Mouse (Mus musculus): ENCODE data around the gene Aff1.

The Aff1 gene

DNA sequence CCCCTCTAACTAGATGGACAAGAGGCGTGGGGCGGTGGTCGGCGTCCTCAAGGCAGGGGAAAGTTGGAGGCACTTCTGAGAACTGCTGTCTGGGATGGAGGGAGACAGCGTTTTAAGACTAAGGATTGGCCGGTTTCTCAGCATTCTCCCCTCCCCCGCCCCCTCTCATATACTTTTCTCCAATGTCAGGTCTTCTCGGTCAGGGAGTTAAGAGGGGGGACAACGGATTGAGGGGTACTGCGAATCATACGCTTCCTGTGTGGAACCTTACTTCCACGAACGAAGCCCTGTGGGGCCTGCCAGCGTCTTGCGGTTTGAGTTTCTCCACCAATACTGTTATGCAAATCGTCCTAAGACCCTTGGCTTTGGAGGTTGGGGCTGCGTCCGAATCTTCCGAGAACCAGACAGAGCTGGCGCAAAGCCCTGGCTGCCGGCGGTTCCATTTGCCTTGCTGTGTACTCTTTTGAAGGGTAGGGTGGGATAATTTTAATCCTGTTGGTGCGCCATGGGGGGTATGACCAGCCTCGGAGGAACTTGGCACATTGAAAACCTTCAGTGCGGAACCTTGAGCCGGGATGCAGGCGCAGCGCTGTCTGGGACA, 967 bp downstream of the Aff1 start:
- DNase-seq (ENCODE audit: low read depth) = peak; percentile 67

DNA sequence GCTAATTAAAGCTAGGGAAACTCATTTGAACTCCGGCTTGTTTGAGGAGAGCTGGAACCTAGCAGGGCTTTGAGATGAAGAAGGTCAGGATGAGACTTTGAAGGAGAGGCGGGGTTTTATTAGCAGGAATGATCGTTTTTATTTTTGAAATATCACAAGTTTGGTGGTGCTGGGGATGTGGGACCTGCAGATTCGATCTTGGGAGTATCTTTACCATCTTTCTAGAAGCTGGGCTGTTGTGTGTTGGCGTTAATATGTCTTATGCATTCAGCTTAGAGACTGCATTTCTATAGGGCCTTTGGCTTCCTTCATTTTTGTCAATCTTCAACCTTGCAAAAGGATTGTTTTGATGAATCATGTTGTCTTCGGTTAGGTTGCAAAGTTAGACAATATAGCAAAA, 1.9 kb downstream of the Aff1 start:
- no peak for DNase-seq (ENCODE audit: low read depth)

DNA sequence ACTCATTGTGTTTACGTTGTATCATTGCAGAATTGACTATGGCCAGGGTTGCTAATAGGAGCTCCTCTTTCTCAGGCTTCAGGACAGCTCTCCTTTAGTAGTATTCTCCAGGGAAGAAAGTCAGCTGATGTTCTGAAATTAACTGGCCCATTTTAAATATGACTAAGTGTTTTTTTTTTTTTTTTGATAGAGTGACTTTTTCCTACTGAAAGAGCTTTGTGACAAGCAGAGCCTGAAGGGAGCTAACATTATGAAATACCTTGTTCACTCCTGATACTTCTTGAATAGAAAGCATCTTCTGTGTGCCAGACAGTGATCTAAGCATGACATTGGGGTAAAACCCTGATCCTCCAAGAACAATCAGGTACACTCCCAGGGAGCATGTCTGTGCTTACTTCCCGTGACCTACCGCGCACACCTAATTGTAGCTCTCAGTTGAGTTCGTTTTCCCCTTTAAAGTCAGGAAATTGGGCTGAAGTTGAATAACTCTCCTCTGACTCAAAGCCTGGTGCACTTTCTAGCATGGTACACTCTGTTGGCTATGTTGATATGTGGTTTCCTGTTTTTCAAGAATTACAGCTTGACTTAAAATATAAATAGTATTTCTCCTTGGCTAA, 5.8 kb downstream of the Aff1 start:
- peak; percentile 41 for DNase-seq (ENCODE audit: low read depth)

DNA sequence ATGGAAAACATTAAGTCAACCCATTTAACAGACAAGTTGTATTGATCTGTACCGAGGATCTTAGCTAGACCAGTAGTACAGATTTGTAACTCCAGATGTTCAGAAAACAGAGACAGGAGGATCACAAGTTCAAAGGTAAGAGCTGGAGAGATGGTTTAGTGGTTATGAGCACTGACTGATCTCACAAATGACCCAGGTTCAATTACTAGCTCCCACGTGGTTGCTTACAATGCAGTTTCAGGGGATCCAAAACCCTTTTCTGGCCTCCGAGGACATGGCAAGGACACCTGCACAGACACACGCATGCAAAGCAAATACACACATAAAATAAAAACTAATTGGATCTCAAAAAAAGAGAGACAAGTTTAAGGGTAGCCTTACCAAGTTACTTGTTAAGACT, 6.4 kb downstream of the Aff1 start:
- no peak for DNase-seq (ENCODE audit: low read depth)

DNA sequence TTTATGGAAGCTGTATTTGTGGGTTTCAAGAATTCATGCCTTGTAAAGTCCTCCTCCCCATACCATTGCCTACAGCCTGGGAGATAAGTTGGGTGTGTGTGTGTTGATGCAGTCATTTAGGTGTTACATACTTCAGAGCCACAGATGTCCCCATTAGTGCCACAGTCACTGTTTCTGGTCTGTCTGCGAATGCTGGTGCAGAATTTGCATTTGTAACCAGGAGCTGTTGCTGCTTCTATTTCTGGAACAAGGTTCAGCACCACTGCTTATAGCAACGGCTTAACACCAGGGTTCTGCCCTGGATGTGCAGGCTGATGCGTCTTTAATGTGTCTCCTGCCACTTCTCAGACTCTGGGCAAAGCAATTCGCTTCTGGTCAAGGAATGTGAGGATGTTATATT, 7.4 kb downstream of the Aff1 start:
- DNase-seq (ENCODE audit: low read depth) = no peak

DNA sequence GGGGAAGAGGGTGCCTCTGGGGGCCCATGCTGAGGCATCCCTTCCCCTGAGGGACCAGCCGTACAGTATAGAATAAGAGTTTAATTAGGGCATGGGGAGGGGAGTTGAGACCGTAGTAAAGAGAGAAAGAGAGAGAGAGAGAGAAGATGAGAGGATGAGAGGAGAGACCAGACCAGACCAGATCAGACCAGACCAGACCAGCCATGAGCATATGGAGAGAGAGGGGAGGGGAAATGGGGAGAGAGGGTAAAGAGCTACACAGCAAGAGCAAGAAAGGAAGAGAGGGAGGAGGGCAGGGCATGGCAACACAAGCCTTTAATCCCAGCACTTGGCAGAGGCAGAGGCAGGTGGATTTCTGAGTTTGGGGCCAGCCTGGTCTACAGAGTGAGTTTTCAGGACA, 8.5 kb downstream of the Aff1 start:
- no peak for DNase-seq (ENCODE audit: low read depth)

DNA sequence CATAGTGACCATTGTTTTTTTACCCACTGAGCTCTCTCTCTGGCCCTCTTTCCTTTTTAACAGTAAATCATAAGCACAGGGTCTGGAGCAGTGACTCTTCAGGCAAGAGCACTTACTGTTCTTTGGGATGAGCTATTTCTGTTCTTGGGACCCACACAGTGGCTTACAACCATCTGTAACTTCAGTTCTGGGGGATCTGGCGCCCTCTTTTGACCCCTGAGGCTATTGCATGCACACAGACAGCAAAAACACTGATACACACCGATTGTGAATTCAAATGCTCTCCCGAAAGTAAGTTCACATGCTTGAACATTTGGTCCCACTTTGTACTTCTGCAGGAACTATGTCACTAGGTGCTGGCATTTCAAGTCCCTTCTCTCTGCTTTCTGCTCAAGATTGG, 9.3 kb downstream of the Aff1 start:
- DNase-seq (ENCODE audit: low read depth) = no peak

DNA sequence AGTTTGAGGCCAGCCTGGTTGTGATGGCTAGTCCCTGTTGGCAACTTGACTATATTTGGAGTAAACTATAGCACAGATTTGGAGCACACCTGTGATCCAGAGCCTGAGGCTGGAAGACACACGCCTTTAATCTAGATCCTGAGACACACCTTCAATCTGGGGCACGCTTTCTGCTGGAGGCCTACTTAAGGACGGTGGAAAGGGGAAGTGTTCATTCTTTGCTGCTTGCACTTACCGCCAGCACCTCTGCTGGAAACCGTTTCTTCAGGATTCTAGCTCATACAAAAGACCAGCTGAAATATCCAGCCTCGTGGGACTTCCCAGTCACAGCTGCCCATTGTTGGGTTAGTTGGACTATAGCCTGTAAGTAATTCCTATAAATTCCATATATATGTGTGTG, 10.4 kb downstream of the Aff1 start:
- DNase-seq (ENCODE audit: low read depth) = no peak

DNA sequence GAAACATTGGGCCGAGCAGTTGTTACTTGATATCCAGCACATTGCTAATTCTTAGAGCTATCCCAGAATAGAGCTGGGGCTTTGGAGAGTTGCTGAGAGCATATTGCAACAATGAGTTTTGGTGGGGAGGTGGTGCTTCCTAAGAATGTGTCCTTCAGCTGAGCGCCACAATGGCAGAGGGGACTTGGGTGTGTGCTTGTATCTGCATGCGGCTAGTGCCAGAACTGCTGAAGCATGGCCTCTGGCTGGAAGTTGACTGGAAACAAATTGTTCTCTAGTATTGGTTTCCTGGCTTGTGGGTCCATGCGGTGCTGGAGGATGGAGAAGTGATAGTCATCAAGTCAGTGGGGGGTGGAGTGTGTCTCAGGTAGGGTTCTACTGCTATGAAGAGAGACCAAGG, 13.2 kb downstream of the Aff1 start:
- DNase-seq (ENCODE audit: low read depth) = no peak

DNA sequence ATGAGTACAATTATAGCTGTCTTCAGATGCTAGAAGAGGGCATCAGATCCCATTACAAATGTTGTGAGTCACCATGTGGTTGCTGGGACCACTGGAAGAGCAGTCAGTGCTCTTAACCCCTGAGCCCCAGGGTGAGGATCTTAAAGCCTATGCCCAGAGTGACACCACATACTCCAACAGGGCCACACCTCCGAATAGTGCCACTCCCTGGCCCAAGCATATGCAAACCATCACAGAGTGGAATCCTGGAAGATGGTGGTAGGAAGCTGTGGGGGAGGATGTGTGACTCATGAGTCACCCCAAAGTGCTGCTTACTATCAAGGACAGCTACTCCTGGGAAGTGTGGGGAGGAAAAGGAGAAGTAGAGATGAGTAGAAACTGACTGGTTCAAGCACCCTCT, 13.7 kb downstream of the Aff1 start:
- no peak for DNase-seq (ENCODE audit: low read depth)

DNA sequence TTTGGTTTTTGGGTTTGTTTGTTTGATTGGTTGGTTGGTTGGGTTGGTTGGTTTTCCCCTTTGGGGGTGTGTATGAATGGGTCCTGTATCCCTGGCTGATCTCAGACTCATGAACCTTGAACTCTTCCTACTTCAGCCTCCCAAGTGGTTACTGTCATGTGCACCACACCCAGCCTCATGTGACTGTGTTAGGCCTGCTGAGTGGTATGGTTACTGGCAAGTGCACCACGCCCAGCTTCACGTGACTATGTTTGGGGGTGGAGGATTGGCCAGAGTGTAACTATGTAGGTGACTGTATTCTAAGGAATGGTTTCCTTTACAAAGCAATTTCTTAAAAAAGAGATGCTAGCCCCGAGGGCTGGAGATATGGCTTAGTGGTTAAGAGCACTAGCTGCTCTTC, 16.9 kb downstream of the Aff1 start:
- no peak for DNase-seq (ENCODE audit: low read depth)

DNA sequence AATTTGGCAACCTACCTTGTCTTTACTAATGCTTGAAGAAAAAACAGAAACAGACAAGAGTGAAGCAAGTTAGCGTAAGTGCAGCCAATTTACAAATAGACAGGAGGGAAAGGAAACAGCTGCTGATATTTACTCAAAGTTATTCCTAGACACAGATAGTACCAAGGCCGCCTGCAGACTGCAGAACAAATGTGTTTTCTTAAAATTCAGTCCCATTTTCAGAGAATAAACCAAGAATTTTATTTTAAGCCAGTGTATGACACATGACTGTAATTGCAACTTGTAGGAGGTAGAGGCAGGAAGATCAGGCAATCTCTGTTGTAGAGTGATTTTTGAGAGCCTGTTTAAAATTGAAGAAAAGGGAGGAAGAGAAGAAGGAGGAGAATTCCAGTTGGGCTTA, 19.7 kb downstream of the Aff1 start:
- no peak for DNase-seq (ENCODE audit: low read depth)

DNA sequence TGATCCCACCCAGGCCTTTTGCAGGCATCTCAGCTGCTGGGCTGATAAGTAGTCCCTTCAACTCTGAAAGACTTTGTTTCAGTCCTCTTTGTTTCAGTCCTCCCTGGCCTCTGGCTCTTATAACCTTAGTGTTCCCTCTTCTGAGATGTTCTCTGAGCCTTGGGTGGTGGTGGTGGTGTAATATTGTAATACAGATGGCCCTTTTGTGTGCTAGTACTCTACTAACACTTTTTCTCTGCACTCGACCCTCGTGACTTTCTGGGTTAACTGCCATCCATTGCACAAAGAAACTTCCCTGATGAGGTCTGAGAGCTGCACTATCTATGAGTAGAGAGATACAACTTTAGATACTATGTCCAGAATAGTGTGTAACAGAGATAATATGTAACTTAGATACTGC, 21.2 kb downstream of the Aff1 start:
- no peak for DNase-seq (ENCODE audit: low read depth)

DNA sequence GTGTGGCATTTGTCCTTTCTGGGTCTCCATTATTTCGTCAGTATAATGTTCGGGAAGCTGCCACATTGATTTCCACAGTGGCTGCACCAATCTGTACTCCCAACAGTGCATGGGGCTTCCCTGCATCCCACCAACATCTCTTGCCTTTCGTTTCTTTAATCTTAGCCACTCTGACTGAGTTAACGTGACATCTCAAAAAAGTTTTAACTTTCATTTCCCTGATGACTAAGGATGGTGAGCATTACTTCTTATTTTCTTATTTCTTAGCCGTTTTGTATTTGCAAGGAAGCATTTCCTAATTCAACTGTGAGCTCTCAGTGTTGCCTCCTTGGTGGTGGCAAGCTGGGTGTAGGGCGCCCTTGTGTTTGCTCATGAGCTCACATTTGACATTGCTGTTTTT, 22.8 kb downstream of the Aff1 start:
- DNase-seq (ENCODE audit: low read depth) = no peak

DNA sequence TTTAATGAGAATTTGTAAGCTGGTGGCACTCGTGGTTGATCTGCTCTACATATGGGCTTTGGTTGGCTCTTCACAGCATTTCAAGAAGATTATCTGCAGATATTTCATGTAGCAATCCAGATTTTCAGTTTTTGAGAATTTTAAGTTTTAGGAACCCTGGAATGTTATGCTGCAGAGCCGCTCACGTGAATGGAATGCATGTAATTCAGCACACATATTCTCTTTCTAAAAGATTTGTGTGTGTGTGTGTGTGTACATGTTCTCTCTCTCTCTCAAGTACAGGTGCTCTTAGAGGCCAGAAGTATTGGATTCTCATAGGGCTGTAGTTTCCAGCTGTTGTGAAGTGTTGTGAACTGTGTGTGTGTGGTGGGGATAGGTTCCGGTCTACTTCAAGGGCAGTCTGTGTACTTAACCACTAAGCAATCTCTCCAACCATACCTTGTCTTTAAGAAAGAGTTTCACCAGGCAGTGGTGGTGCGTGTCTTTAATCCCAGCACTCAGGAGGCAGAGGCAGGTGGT, 24.7 kb downstream of the Aff1 start:
- peak; percentile 53 for DNase-seq (ENCODE audit: low read depth)

DNA sequence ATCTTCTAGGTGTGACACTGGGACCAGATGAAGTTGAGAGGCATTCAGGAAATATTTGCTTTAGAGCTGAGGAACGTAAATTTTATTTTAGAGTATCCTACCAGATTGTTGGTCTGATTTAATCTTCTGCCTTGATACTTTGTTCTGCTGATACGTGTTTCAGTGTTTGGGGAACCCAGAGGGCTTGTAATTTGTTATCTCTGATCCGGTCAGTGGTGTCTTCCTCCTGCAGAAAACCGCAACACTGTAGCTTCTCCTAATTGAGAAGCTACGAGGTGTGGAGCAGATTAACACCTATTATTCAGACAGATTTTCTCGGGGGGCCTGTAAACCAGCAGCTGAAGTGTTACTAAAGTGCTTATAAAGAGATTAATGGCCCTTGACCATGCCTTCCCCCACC, 27.0 kb downstream of the Aff1 start:
- DNase-seq (ENCODE audit: low read depth) = no peak

DNA sequence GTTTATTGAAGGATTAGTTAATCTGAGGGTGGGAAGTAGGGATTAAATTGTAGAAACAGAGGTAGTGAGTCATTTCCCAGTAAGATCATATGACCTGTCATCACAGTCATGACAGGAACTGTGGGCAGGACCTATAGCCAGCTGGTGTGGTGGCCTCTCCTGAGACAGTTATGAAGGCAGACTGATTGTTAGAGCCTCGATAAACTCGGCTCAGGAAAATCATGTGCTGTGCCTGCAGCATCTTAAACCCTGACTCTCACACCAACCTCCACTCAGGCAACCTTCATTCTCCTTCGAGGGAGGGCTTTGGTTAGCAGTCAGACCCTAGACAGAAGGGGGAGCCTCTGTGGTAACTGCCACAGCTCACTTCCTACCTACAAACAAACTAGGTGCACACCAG, 27.7 kb downstream of the Aff1 start:
- DNase-seq (ENCODE audit: low read depth) = peak; percentile 30

DNA sequence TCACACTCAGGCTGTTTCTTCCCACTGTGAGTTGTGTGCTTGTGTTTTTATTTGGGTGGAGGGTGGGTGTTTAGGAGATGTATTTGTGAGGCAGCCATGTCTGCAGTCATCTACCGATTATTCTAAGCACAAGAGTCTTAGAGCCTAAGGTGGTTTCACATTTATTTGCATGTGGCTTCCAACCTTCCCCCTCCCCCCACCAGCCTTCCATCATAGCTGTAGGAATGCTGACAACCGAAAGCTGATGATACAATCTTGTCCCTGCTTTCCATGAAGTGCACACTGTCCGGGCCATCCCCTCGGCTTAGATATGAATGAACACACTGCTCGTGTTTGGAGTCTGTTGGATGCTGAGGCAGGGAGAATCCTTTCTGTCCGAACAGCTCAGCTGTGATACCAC, 28.8 kb downstream of the Aff1 start:
- no peak for DNase-seq (ENCODE audit: low read depth)

DNA sequence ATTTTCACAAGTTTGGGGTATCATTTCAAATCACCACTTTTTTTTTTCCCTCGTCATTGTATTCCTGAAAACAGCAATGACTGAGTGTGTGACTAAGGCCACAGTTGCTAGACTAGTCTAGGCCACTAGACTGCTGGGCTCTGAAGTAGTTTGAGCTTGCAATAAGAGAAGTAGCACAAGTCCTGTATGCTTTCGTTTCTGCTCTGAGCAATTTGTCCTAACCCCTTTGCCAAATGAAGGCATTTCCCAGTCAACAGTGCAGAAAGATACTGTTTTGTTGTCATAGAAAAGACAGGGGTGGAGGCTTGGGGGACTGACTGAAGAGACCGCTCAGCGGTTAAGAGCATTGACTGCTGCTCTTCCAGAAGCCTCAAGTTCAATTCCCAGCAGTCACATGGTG, 29.3 kb downstream of the Aff1 start:
- DNase-seq (ENCODE audit: low read depth) = no peak

DNA sequence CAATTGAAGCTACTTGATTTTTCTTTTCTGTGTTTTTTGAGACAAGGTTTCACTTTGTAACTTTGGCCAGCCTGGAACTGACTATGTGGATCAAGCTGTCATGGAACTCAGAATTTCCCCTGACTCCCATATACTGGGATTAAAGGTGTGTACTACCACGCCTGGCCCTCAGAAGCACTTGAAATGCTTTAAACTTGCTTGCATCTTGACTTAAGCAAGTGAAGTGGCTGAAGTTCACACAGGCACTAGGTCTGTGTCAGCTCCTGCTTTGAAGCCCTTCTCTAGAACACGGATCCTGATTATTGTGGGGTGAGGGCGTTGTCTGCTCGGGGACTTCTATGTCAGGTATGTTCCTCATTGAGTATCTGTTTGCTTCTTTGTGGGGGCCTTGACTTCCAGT, 30.5 kb downstream of the Aff1 start:
- DNase-seq (ENCODE audit: low read depth) = no peak

DNA sequence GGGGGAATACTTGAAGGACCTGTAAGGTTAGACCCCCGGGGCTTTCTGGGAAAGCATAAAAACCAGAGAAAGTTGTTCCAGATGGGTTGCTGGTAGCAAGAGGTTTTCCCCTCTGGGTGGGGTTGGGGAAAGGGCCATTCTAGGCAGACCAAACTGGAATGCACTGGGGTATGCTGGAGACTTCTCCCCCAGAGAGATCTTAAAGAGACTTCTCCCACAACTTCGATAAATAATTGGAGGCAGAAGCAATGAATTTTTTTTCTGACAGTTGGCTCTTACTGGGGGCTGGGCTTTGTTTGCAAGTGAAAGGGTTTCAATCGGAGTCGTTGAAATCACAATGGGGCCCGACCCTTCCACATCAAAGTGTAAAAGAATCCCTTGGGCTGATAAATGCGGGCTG, 32.2 kb downstream of the Aff1 start:
- DNase-seq (ENCODE audit: low read depth) = no peak

DNA sequence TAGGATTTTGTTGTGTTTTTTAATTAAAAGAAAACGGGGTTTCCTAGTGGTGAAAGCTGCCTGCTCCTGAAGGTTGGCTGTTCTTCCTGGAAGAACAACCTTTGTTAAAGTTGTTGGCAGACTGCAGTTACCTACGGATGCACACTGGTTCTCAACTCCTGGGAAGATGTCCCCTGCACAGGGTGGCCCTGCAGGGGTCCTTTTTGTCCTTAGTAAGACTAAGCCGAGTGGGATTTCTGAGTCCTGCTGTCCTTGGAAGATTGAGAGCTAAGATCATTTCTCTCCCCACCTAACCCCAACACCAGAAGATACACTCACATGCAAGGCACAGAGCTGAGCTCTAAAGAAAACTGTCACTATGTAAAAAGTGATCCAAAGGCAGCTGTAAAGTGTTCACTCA, 32.6 kb downstream of the Aff1 start:
- DNase-seq (ENCODE audit: low read depth) = no peak

DNA sequence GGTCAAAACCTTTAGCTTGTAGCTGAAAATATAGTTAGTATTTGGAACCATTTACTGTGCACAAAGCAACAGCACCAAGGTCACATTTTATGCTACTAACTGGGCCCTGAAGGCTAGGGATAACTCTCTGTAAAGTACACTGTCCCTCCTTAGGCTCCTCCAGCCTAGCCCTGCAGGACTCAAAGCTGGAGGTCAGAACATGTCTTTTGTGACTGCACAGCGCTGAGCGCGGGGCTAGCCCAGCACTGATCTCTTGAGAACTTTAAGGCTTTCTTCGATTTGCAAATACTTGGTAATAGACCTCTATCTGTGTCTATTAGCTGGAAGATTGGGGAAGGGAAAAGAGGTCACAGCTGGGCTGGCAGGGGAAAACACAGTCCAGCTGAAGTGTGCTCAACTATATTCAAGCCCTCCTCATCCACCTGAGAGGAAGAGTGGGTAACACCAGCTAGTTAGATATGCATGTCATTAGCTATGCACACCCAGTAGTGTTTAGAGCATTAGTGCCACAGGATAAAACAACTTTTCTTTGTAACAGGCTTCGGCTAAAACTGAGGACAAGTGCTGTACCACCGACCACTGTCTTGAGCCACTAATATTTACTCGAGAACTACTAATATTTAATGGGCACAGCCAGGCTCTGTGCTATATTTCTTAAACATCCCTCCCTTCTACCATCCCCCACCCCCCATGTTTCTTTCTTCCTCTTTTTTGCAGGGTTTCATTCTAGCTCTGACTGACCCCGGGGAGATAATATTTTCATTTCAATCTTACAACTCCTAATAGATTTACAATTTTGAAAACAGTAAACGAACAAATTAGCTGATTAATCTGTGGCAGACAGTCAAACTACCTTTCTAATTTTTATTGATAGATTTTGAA, 33.3 kb downstream of the Aff1 start:
- DNase-seq (ENCODE audit: low read depth) = no peak

All from NIH3T3 (cell line).